Mouse (Mus musculus) hindbrain, embryonic 16.5 days (tissue): ENCODE measurements around the gene Gmfb. TPM values are rescaled to one million over a fixed set of nuclear protein-coding genes. Genes with fewer than 3 reads are reported as not detected.
A peak's percentile ranks its signal among the peaks of the same experiment; 100 is the strongest.

ENCODE experiments used
- ATAC-seq: fragments of 200-750 bp; cut with Nextera tagmentation; 2 replicates; pipeline ENCODE4 v1.8.0; 2017; ENCODE audit warnings: moderate TSS enrichment, moderate library complexity
- H3K27ac ChIP-seq: fragments of 300-500 bp; sonication (generic); 2 replicates; pipeline ENCODE4 v1.5.1; 2014; ENCODE audit warnings: low read depth, mild to moderate bottlenecking, control low read depth, low read length, moderate library complexity
- H3K27me3 ChIP-seq: fragments of 300-500 bp; sonication (generic); replicated peaks from 2 replicates; pipeline ENCODE4 v1.6.1; 2014; ENCODE audit warnings: low read length; ENCODE audit not compliant: control insufficient read depth, insufficient read depth
- H3K36me3 ChIP-seq: fragments of 300-500 bp; sonication (generic); 2 replicates; pipeline ENCODE4 v1.6.1; 2014; ENCODE audit warnings: mild to moderate bottlenecking, low read length, moderate library complexity, mixed read lengths; ENCODE audit not compliant: control insufficient read depth, insufficient read depth
- H3K4me1 ChIP-seq: fragments of 300-500 bp; sonication (generic); 2 replicates; pipeline ENCODE4 v1.6.1; 2014; ENCODE audit warnings: low read depth, low read length; ENCODE audit not compliant: control insufficient read depth, insufficient read depth
- H3K4me2 ChIP-seq: fragments of 300-500 bp; sonication (generic); 2 replicates; pipeline ENCODE4 v1.6.1; 2014; ENCODE audit warnings: mild to moderate bottlenecking, low read length, control low read depth, moderate library complexity
- H3K4me3 ChIP-seq: fragments of 300-500 bp; sonication (generic); 2 replicates; pipeline ENCODE4 v1.5.1; 2014; ENCODE audit warnings: mild to moderate bottlenecking, low read length, control low read depth, moderate library complexity
- H3K9ac ChIP-seq: fragments of 300-500 bp; sonication (generic); 2 replicates; pipeline ENCODE4 v1.6.1; 2014; ENCODE audit warnings: low read depth, mild to moderate bottlenecking, control low read depth, low read length, moderate library complexity
- H3K9me3 ChIP-seq: fragments of 300-500 bp; sonication (generic); 2 replicates; pipeline ENCODE4 v1.6.1; 2014; ENCODE audit warnings: mild to moderate bottlenecking, low read length, moderate library complexity; ENCODE audit not compliant: control insufficient read depth
- WGBS: fragments of 180-500 bp; shearing (Covaris S2); extraction: QIAGEN DNeasy Blood & Tissue Kit; methylation state at CpG from one replicate; pipeline ENCODE4 v1.1.7; 2014; 5-methylcytosine and 5-hydroxymethylcytosine counted together
- polyA plus RNA-seq: library from polyadenylated mRNA; unstranded; fragments of >200 nt; fragmentation: Nextera tagmentation; extraction: Ambion mirVana; gene quantifications from 2 replicates; pipeline ENCODE4 v1.2.1, GENCODE M21; 2015

Gmfb gene
- 133 and 135 TPM in 2 replicates for polyA plus RNA-seq

- peak within 1 kb of the TSS; percentile 89 for H3K9ac ChIP-seq
- ATAC-seq = peak; percentile 98
- 0 out of 2 replicates have a peak, but pooled peaks cover 2% of the 10 kb centered on the region for H3K27me3 ChIP-seq
- H3K27ac ChIP-seq = peak within 1 kb of the TSS; percentile 80
- peaks cover 13% of the 10 kb centered on the region for H3K4me1 ChIP-seq
- H3K9me3 ChIP-seq = no peaks in the 10 kb centered on the region
- H3K4me3 ChIP-seq = peak within 1 kb of the TSS; percentile 93
- under 1% methylated on average over 56 of the region's 65 CpGs for WGBS
- H3K36me3 ChIP-seq = no peaks in the 10 kb centered on the region
- peak within 1 kb of the TSS; percentile 67 for H3K4me2 ChIP-seq
Observed at GRCm38 (mm10) chr14:46821873-46822716, at the start of gene Gmfb. Gene Gmfb, minus strand, starts transcription at chr14:46822242.

- no peak for ATAC-seq
- no peaks in the 10 kb centered on the region for H3K4me1 ChIP-seq
- 94% methylated on average over 5 of the region's 5 CpGs for WGBS
Observed at GRCm38 (mm10) chr14:46862922-46863321, 40.9 kb upstream of the Gmfb start.

GRCm38 (mm10) chr14:46853677-46854076, 31.6 kb upstream of the Gmfb start:
- H3K27me3 ChIP-seq = no peaks in the 10 kb centered on the region
- no peak overlapping the region for H3K4me3 ChIP-seq
- H3K9me3 ChIP-seq = no peaks in the 10 kb centered on the region
- no peak overlapping the region for H3K27ac ChIP-seq
- peaks cover 2% of the 10 kb centered on the region; the same call in 1 of the 2 replicates for H3K36me3 ChIP-seq
- ATAC-seq = no peak
- no peak overlapping the region for H3K4me2 ChIP-seq
- H3K9ac ChIP-seq = no peak overlapping the region
- H3K4me1 ChIP-seq = no peaks in the 10 kb centered on the region
- 87% methylated on average over 11 of the region's 11 CpGs for WGBS

More at GRCm38 (mm10) chr14:46862922-46863321, 40.9 kb upstream of the Gmfb start:
- Histone ChIP-seq H3K27ac (no peak overlapping the region), H3K9ac (no peak overlapping the region), H3K9me3 (no peaks in the 10 kb centered on the region), H3K27me3 (no peaks in the 10 kb centered on the region), H3K4me3 (no peak overlapping the region), H3K4me2 (no peak overlapping the region), H3K36me3 (no peaks in the 10 kb centered on the region)

- H3K27me3 ChIP-seq = no peaks in the 10 kb centered on the region
- H3K9me3 ChIP-seq = no peaks in the 10 kb centered on the region
- ATAC-seq = no peak
- 87% methylated on average over 1 of the region's 1 CpGs for WGBS
- H3K4me1 ChIP-seq = no peaks in the 10 kb centered on the region
- H3K4me2 ChIP-seq = no peak overlapping the region
- peaks cover 2% of the 10 kb centered on the region; the same call in 1 of the 2 replicates for H3K36me3 ChIP-seq
- no peak overlapping the region for H3K27ac ChIP-seq
- no peak overlapping the region for H3K4me3 ChIP-seq
- no peak overlapping the region for H3K9ac ChIP-seq
Observed at GRCm38 (mm10) chr14:46849769-46850168, 27.7 kb upstream of the Gmfb start.

GRCm38 (mm10) chr14:46848736-46849135, 26.7 kb upstream of the Gmfb start:
- Histone ChIP-seq H3K36me3 (peaks cover 2% of the 10 kb centered on the region; the same call in 1 of the 2 replicates), H3K9ac (no peak overlapping the region), H3K4me2 (no peak overlapping the region), H3K9me3 (no peaks in the 10 kb centered on the region), H3K4me3 (no peak overlapping the region), H3K4me1 (no peaks in the 10 kb centered on the region), H3K27me3 (no peaks in the 10 kb centered on the region), H3K27ac (no peak overlapping the region)
- WGBS = 83% methylated on average over 5 of the region's 5 CpGs
- no peak for ATAC-seq

GRCm38 (mm10) chr14:46848063-46848590, 26.1 kb upstream of the Gmfb start:
- 78% methylated on average over 4 of the region's 4 CpGs for WGBS
- no peak overlapping the region for H3K9ac ChIP-seq

GRCm38 (mm10) chr14:46845706-46846105, 23.7 kb upstream of the Gmfb start:
- H3K9ac ChIP-seq = no peak overlapping the region
- no peak for ATAC-seq
- H3K4me3 ChIP-seq = no peak overlapping the region
- H3K36me3 ChIP-seq = peaks cover 7% of the 10 kb centered on the region
- no peak overlapping the region for H3K27ac ChIP-seq
- 90% methylated on average over 11 of the region's 11 CpGs for WGBS
- no peaks in the 10 kb centered on the region for H3K27me3 ChIP-seq
- H3K4me1 ChIP-seq = no peaks in the 10 kb centered on the region
- no peaks in the 10 kb centered on the region for H3K9me3 ChIP-seq
- H3K4me2 ChIP-seq = no peak overlapping the region

More at GRCm38 (mm10) chr14:46848063-46848590, 26.1 kb upstream of the Gmfb start:
- H3K4me3 ChIP-seq = no peak overlapping the region
- no peaks in the 10 kb centered on the region for H3K9me3 ChIP-seq
- H3K36me3 ChIP-seq = peaks cover 2% of the 10 kb centered on the region; the same call in 1 of the 2 replicates
- H3K4me2 ChIP-seq = no peak overlapping the region
- no peak for ATAC-seq
- no peaks in the 10 kb centered on the region for H3K4me1 ChIP-seq
- H3K27ac ChIP-seq = no peak overlapping the region
- no peaks in the 10 kb centered on the region for H3K27me3 ChIP-seq

GRCm38 (mm10) chr14:46839326-46839725, 17.3 kb upstream of the Gmfb start:
- H3K27ac ChIP-seq = no peak overlapping the region
- no peak for ATAC-seq

More at GRCm38 (mm10) chr14:46839326-46839725, 17.3 kb upstream of the Gmfb start:
- no peaks in the 10 kb centered on the region for H3K4me1 ChIP-seq
- 70% methylated on average over 4 of the region's 4 CpGs for WGBS
- no peak overlapping the region for H3K9ac ChIP-seq
- H3K4me3 ChIP-seq = no peak overlapping the region
- no peak overlapping the region for H3K4me2 ChIP-seq
- H3K27me3 ChIP-seq = no peaks in the 10 kb centered on the region
- H3K9me3 ChIP-seq = no peaks in the 10 kb centered on the region
- peaks cover 7% of the 10 kb centered on the region for H3K36me3 ChIP-seq
